Comparison of ENCODE assay signal across 11 mouse cellular contexts in genomic region chr5:122324608-122325431, GRCm38 (mm10). TPM values are rescaled to one million over a fixed set of nuclear protein-coding genes. Genes with fewer than 3 reads are reported as not detected.
DNase-seq lines count a peak whose midpoint lies in the region; ATAC-seq and TF ChIP-seq lines count a peak whose summit lies in the region.
"Had no signal": no experiment of that assay in that cellular context is flagged by ENCODE, and none has a peak within 500 bp of the region (broad histone marks: within the 10 kb centered on the region; RNA-seq: fewer than 3 reads in every experiment).

No protein-coding gene starts in this region.

- POLR2A ChIA-PET in Patski (lab: Charles Lee), result interaction anchor here (0.5 kb wide), 1 partner anchor 577 kb away, joined by 3 read pairs; no protein-coding TSS in a partner anchor

- no peak overlapping the region for H3K27ac ChIP-seq in forebrain, embryonic 11.5 days (ENCODE audit: low read depth, low read length)
- H3K27ac ChIP-seq in liver, postnatal 0 days (ENCODE audit: low read depth), result no peak overlapping the region
- H3K27ac ChIP-seq: kidney, embryonic 15.5 days; midbrain, embryonic 13.5 days had no signal

- H3K4me2 ChIP-seq in forebrain, embryonic 11.5 days (ENCODE audit: low read depth, low read length, severe bottlenecking), result no peak overlapping the region
- no peak overlapping the region for H3K4me2 ChIP-seq in liver, postnatal 0 days (ENCODE audit: low read depth, low read length)
- H3K4me2 ChIP-seq: kidney, embryonic 15.5 days; midbrain, embryonic 13.5 days had no signal

- no peaks in the 10 kb centered on the region for H3K27me3 ChIP-seq in Patski
- H3K27me3 ChIP-seq in forebrain, embryonic 11.5 days (ENCODE audit: control insufficient read depth, insufficient read depth, low read length), result no peaks in the 10 kb centered on the region
- no peaks in the 10 kb centered on the region for H3K27me3 ChIP-seq in liver, postnatal 0 days (ENCODE audit: insufficient read depth, low read length)
- H3K27me3 ChIP-seq: kidney, embryonic 15.5 days; midbrain, embryonic 13.5 days had no signal

- TF ChIP-seq POLR2A in lung, adult 2 months (IDR thresholded peaks at IDR 0.05; ENCODE audit: borderline replicate concordance, extremely low read depth, low read depth, low read length), result no peak

- H3K9me3 ChIP-seq in forebrain, embryonic 11.5 days (ENCODE audit: control insufficient read depth, low read length), result no peaks in the 10 kb centered on the region
- H3K9me3 ChIP-seq in liver, postnatal 0 days (ENCODE audit: low read length), result no peaks in the 10 kb centered on the region
- H3K9me3 ChIP-seq: kidney, embryonic 15.5 days; midbrain, embryonic 13.5 days had no signal

- in situ Hi-C loops in Patski (cut with MboI; ENCODE audit: low pct_unique_long_range_greater_than_20kb), result no loop called here

- no peak for DNase-seq in Patski (ENCODE audit: low read depth, low spot score)
- DNase-seq in brain, adult 2 months (ENCODE audit: low read depth, low spot score), result peak; percentile 99
- peak; percentile 58 for DNase-seq in gonadal fat pad, adult 2 months (ENCODE audit: low read depth)
- DNase-seq in lung, adult 2 months, result peak; percentile 58
- no peak for DNase-seq in forebrain, embryonic 11.5 days (ENCODE audit: low spot score)
- no peak for DNase-seq in thymus, adult 18-20 months
- no peak for DNase-seq in liver, postnatal 0 days

- H3K4me3 ChIP-seq in lung, adult 2 months (replicated peaks; ENCODE audit: extremely low read depth, low read depth, low read length), result no peak overlapping the region
- H3K4me3 ChIP-seq in forebrain, embryonic 11.5 days (ENCODE audit: low read depth, low read length), result no peak overlapping the region
- no peak overlapping the region for H3K4me3 ChIP-seq in liver, postnatal 0 days (ENCODE audit: low read depth, low read length)
- H3K4me3 ChIP-seq: erythroblast, embryonic 14.5 days; kidney, embryonic 15.5 days; midbrain, embryonic 13.5 days had no signal

- CTCF ChIA-PET in Patski (lab: Charles Lee), result interaction anchor here (0.9 to 5.8 kb wide), 8 partner anchors 9 to 51 kb away, joined by 3 to 28 read pairs (median 6); no protein-coding TSS in a partner anchor

- WGBS in lung, adult 2 months, result 73% methylated on average over 23 of the region's 23 CpGs
- 92% methylated on average over 23 of the region's 23 CpGs for WGBS in forebrain, embryonic 11.5 days
- 85% methylated on average over 23 of the region's 23 CpGs for WGBS in liver, postnatal 0 days (ENCODE audit: insufficient replicate concordance)

- no peaks in the 10 kb centered on the region; the same call in 1 of the 2 replicates for H3K36me3 ChIP-seq in forebrain, embryonic 11.5 days (ENCODE audit: control insufficient read depth, insufficient read depth, low read length)
- H3K36me3 ChIP-seq in liver, postnatal 0 days (replicated peaks; ENCODE audit: insufficient read depth, low read length), result peaks cover 35% of the 10 kb centered on the region

- no peak for TF ChIP-seq CTCF in Patski (IDR thresholded peaks at IDR 0.05)
- TF ChIP-seq CTCF in lung, adult 2 months (IDR thresholded peaks at IDR 0.05; ENCODE audit: insufficient read depth, low read length), result peak; percentile 43; the same call in 1 of the 2 replicates
- TF ChIP-seq CTCF in liver, postnatal 0 days (IDR thresholded peaks at IDR 0.05; ENCODE audit: low read depth), result no peak

- ATAC-seq in Patski, result peak; percentile 34
- ATAC-seq in forebrain, embryonic 11.5 days (replicated peaks; ENCODE audit: low FRiP score), result no peak
- ATAC-seq in liver, postnatal 0 days, result no peak
- no peak for ATAC-seq in erythroid progenitor cell, adult 5-6 weeks (replicated peaks; ENCODE audit: low FRiP score, poor library complexity, severe bottlenecking)
- ATAC-seq: midbrain, embryonic 13.5 days had no signal

- peaks cover 10% of the 10 kb centered on the region for H3K4me1 ChIP-seq in lung, adult 2 months (ENCODE audit: control insufficient read depth, insufficient read depth, low read length)
- no peaks in the 10 kb centered on the region for H3K4me1 ChIP-seq in forebrain, embryonic 11.5 days (replicated peaks; ENCODE audit: control insufficient read depth, insufficient read depth, low read length)
- H3K4me1 ChIP-seq in liver, postnatal 0 days (ENCODE audit: insufficient read depth), result 0 out of 2 replicates have a peak, but pooled peaks cover 1% of the 10 kb centered on the region
- H3K4me1 ChIP-seq: midbrain, embryonic 13.5 days had no signal

- TF ChIP-seq EP300 in liver, postnatal 0 days (IDR thresholded peaks at IDR 0.05; ENCODE audit: low read depth), result no peak

- no peak overlapping the region for H3K9ac ChIP-seq in forebrain, embryonic 11.5 days (ENCODE audit: low read length)
- H3K9ac ChIP-seq in liver, postnatal 0 days (replicated peaks), result no peak overlapping the region
- H3K9ac ChIP-seq: kidney, embryonic 15.5 days; midbrain, embryonic 13.5 days had no signal

RNA-seq across cellular contexts. Expression of gene Rad9b, which starts 29.2 kb away (rescaled TPM):
- polyA plus RNA-seq in Patski (2021), result 5.9 TPM
- polyA plus RNA-seq in gonadal fat pad, adult 2 months (2012; rRNA removed), result 12.3 and 12.7 TPM in 2 replicates
- polyA plus RNA-seq in lung, adult 2 months (2012; rRNA removed), result 2.6 and 2.9 TPM in 2 replicates
- 9.8 and 12.6 TPM in 2 replicates for polyA plus RNA-seq in forebrain, embryonic 11.5 days (2014; fragmentation: Nextera tagmentation; extraction: Ambion mirVana)
- polyA plus RNA-seq in liver, postnatal 0 days (2015; fragmentation: Nextera tagmentation; extraction: Ambion mirVana), result 2.7 and 3.0 TPM in 2 replicates
- total RNA-seq in erythroid progenitor cell, adult 5-6 weeks (2015; ENCODE audit: low replicate concordance), result 0.36 TPM in 1 of 2 replicates, not detected in the other
- 0.15 and 4.1 TPM in 2 replicates for total RNA-seq in erythroid progenitor cell, adult 5-6 weeks (2017; ENCODE audit: low replicate concordance)
- polyA plus RNA-seq: erythroblast, embryonic 14.5 days had no signal

RNA-seq across cellular contexts. Expression of gene Vps29, which starts 29.3 kb away (rescaled TPM):
- 270 TPM for polyA plus RNA-seq in Patski (2021)
- 100 and 102 TPM in 2 replicates for polyA plus RNA-seq in gonadal fat pad, adult 2 months (2012; rRNA removed)
- 29.8 and 58.1 TPM in 2 replicates for polyA plus RNA-seq in lung, adult 2 months (2012; rRNA removed)
- polyA plus RNA-seq in forebrain, embryonic 11.5 days (2014; fragmentation: Nextera tagmentation; extraction: Ambion mirVana), result 174 and 181 TPM in 2 replicates
- polyA plus RNA-seq in liver, postnatal 0 days (2015; fragmentation: Nextera tagmentation; extraction: Ambion mirVana), result 93.1 and 104 TPM in 2 replicates
- 40.2 and 62.7 TPM in 2 replicates for total RNA-seq in erythroid progenitor cell, adult 5-6 weeks (2015; ENCODE audit: low replicate concordance)
- 15.1 and 32.0 TPM in 2 replicates for total RNA-seq in erythroid progenitor cell, adult 5-6 weeks (2017; ENCODE audit: low replicate concordance)

RNA-seq across cellular contexts. Expression of gene Pptc7, which starts 40.7 kb away (rescaled TPM):
- polyA plus RNA-seq in Patski (2021), result 31.1 TPM
- 20.0 and 20.4 TPM in 2 replicates for polyA plus RNA-seq in gonadal fat pad, adult 2 months (2012; rRNA removed)
- 30.4 and 35.3 TPM in 2 replicates for polyA plus RNA-seq in lung, adult 2 months (2012; rRNA removed)
- polyA plus RNA-seq in forebrain, embryonic 11.5 days (2014; fragmentation: Nextera tagmentation; extraction: Ambion mirVana), result 9.1 and 9.8 TPM in 2 replicates
- polyA plus RNA-seq in liver, postnatal 0 days (2015; fragmentation: Nextera tagmentation; extraction: Ambion mirVana), result 4.4 and 5.6 TPM in 2 replicates
- total RNA-seq in erythroid progenitor cell, adult 5-6 weeks (2015; ENCODE audit: low replicate concordance), result 0.72 and 2.5 TPM in 2 replicates
- 5.8 and 6.2 TPM in 2 replicates for total RNA-seq in erythroid progenitor cell, adult 5-6 weeks (2017; ENCODE audit: low replicate concordance)

RNA-seq across cellular contexts. Expression of gene Gpn3, which starts 46.9 kb away (rescaled TPM):
- polyA plus RNA-seq in Patski (2021), result 29.0 TPM
- polyA plus RNA-seq in gonadal fat pad, adult 2 months (2012; rRNA removed), result 27.8 and 28.2 TPM in 2 replicates
- 42.4 and 57.6 TPM in 2 replicates for polyA plus RNA-seq in lung, adult 2 months (2012; rRNA removed)
- 65.0 and 77.7 TPM in 2 replicates for polyA plus RNA-seq in forebrain, embryonic 11.5 days (2014; fragmentation: Nextera tagmentation; extraction: Ambion mirVana)
- polyA plus RNA-seq in liver, postnatal 0 days (2015; fragmentation: Nextera tagmentation; extraction: Ambion mirVana), result 25.2 and 26.7 TPM in 2 replicates
- total RNA-seq in erythroid progenitor cell, adult 5-6 weeks (2015; ENCODE audit: low replicate concordance), result 30.2 and 39.6 TPM in 2 replicates
- 15.2 and 16.8 TPM in 2 replicates for total RNA-seq in erythroid progenitor cell, adult 5-6 weeks (2017; ENCODE audit: low replicate concordance)

RNA-seq across cellular contexts. Expression of gene Fam216a, which starts 47.3 kb away (rescaled TPM):
- 130 TPM for polyA plus RNA-seq in Patski (2021)
- 24.1 and 28.9 TPM in 2 replicates for polyA plus RNA-seq in gonadal fat pad, adult 2 months (2012; rRNA removed)
- polyA plus RNA-seq in lung, adult 2 months (2012; rRNA removed), result 18.9 and 22.5 TPM in 2 replicates
- 110 and 127 TPM in 2 replicates for polyA plus RNA-seq in forebrain, embryonic 11.5 days (2014; fragmentation: Nextera tagmentation; extraction: Ambion mirVana)
- polyA plus RNA-seq in liver, postnatal 0 days (2015; fragmentation: Nextera tagmentation; extraction: Ambion mirVana), result 9.8 and 10.3 TPM in 2 replicates
- 10.8 and 20.1 TPM in 2 replicates for total RNA-seq in erythroid progenitor cell, adult 5-6 weeks (2015; ENCODE audit: low replicate concordance)
- 10.4 and 19.4 TPM in 2 replicates for total RNA-seq in erythroid progenitor cell, adult 5-6 weeks (2017; ENCODE audit: low replicate concordance)

Comparison
In these comparisons a context has a peak if more than half of its experiments do, and no peak if none do; other contexts are left out.
1. DNase-seq: peak in brain, adult 2 months (single experiment), gonadal fat pad, adult 2 months (single experiment) and lung, adult 2 months (single experiment); none in Patski (single experiment), forebrain, embryonic 11.5 days (single experiment), thymus, adult 18-20 months (0 of 2) and liver, postnatal 0 days (single experiment).